Mouse (Mus musculus) mature B cell (primary cell): Measurements from ENCODE around the gene Bicd2.
"Not testable (repeated sequence)": the region's sequence is repeated elsewhere in the genome, so short reads cannot be mapped to it uniquely, and the experiment has no call there.

Experiments used
- in situ Hi-C: fragments of 300-500 bp; cut with MboI; formaldehyde crosslinking; loops from 2 replicates; pipeline ENCODE4 v1.14.3; 2019

Gene Bicd2

GRCm38 (mm10) chr13:49360906-49361406, 19.6 kb downstream of the Bicd2 start:
- in situ Hi-C loops, result no loop called here

DNA sequence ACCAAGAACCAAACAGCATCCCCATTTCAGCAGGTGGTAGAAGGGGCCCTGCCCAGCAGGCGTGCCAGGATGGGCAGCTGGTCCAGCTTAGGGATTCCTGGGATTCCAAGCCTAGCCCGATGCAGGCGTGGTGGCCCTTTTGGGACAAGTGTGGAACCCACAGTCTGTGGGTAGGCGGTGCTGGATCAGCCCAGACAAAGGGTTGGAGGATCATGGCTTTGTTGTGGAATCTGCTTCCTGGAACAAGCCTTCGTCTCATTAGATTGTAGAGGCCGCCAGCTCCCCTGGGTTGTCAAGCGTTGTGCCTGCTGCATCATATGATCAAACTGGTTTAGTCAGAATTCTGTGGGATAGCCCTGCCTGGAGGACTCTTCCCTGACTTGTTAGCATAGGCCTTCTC, 21.0 kb downstream of the Bicd2 start:
- in situ Hi-C loops, result no loop called here

- in situ Hi-C loops, result no loop called here
Measured at GRCm38 (mm10) chr13:49362804-49363203, 21.4 kb downstream of the Bicd2 start.

DNA sequence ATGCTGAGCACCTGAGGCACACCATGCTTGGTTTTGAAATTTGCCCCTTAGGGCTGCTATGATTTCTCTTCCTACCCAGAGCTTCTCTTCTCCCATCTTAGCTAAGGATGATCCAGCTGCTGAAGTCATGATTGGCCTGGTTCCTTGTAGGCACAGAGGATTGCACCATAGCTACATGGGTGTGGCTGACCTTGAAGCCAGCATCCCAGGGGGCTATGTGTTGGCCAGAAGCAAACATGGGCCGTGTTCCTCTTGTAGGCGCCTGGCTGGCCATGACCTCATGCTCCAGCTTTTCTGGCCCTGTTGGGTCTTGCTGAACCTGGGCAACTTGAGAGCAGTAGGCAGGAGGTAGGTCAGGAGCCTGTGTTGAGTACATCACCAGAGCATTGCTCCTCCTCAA, 23.3 kb downstream of the Bicd2 start:
- in situ Hi-C loops, result no loop called here

GRCm38 (mm10) chr13:49367657-49368440, 26.5 kb downstream of the Bicd2 start:
- in situ Hi-C loops, result no loop called here

DNA sequence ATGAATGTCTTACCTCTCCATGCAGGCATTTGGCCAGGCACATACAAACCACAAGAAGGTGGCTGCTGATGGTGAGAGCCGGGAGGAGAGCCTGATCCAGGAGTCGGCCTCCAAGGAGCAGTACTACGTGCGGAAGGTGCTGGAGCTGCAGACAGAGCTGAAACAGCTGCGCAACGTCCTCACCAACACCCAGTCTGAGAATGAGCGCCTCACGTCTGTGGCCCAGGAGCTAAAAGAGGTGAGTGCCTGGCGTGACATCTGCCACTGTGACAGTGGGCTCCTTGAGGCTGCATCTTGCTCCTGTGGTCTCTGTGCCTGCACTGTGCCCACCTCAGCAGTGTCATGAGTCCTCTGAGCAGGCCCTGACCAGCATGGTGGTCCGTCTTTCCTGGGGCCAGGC, 28.0 kb downstream of the Bicd2 start:
- in situ Hi-C loops, result no loop called here

GRCm38 (mm10) chr13:49370216-49370615, 28.8 kb downstream of the Bicd2 start:
- in situ Hi-C loops, result not testable (repeated sequence)

DNA sequence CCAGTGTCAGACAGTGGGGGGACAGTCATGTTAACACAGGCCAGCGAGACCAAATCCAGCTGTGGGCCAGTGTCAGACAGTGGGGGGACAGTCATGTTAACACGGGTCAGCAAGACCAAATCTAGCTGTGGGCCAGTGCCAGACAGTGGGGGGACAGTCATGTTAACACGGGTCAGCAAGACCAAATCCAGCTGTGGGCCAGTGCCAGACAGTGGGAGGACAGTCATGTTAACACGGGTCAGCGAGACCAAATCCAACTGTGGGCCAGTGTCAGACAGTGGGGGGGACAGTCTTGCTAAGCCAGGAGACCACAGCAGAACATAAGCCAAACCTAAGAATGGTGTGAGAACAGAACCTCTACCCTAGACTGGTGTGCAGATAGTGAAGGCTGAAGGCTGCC, 29.5 kb downstream of the Bicd2 start:
- in situ Hi-C loops, result not testable (repeated sequence)

GRCm38 (mm10) chr13:49371428-49371899, 30.1 kb downstream of the Bicd2 start:
- in situ Hi-C loops, result no loop called here

DNA sequence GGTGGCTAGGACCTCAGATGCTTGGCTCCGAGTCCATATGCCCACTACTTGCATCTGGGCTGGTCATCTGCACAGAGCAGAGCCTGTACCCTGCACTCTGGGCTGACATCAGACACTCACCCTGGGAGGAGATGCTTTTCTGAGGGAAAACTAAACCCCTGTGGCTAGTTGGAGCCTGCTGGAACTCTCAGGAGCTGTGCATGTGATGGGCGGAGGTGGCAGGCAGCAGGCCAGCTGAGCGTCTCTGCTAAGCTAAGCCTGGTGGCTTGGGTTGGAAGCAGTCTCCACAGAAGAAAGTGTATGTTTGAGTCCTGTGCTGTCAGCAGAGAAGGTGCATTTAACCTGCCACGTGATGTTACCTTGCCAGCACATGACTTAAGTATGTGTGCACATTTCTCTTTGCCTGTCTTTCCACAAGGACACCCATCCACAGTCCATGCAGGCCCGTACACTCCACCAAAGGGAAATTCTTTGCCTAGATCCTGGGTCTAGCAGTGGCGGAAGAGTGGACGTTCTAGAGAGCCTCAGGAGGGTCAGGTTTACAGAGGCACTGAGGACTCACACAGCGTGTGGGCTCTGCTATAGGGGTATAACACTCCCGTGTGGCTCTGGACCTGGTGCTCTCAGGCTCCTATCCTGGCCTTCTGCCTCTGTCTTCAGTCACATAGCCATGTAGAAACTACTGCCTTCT, 31.1 kb downstream of the Bicd2 start:
- in situ Hi-C loops, result no loop called here

- in situ Hi-C loops, result no loop called here
Measured at GRCm38 (mm10) chr13:49374304-49374703, 32.9 kb downstream of the Bicd2 start.

GRCm38 (mm10) chr13:49374730-49375129, 33.3 kb downstream of the Bicd2 start:
- in situ Hi-C loops, result no loop called here

DNA sequence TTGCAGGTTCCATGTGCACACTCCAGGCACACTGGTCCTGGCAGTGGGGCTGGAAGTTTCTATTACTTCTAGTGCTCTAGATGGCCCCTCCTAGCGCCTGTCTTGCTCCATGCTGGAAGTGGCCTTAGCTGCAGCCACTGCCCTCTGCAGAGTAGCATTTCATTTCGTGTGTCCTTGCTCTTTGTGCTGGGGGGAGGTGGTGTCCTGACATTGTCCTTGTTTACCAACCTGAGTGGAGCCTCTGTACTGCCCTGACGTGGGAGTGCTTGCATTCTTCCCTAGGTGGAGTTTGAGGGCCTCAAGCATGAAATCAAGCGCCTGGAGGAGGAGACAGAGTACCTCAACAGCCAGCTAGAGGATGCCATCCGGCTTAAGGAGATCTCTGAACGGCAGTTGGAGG, 36.2 kb downstream of the Bicd2 start:
- in situ Hi-C loops, result no loop called here

DNA sequence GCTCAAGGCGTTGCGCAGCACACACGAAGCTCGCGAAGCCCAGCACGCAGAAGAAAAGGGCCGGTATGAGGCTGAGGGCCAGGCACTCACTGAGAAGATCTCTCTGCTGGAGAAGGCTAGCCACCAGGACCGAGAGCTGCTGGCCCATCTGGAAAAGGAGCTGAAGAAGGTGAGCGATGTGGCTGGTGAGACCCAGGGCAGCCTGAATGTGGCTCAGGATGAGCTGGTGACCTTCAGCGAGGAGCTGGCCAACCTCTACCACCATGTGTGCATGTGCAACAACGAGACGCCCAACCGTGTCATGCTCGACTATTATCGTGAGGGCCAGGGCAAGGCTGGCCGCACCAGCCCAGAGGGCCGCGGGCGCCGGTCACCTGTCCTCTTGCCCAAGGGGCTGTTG, 37.9 kb downstream of the Bicd2 start:
- in situ Hi-C loops, result no loop called here

- in situ Hi-C loops, result no loop called here
Measured at GRCm38 (mm10) chr13:49381230-49381629, 39.8 kb downstream of the Bicd2 start.

- in situ Hi-C loops, result no loop called here
Measured at GRCm38 (mm10) chr13:49382997-49383396, 41.6 kb downstream of the Bicd2 start.

DNA sequence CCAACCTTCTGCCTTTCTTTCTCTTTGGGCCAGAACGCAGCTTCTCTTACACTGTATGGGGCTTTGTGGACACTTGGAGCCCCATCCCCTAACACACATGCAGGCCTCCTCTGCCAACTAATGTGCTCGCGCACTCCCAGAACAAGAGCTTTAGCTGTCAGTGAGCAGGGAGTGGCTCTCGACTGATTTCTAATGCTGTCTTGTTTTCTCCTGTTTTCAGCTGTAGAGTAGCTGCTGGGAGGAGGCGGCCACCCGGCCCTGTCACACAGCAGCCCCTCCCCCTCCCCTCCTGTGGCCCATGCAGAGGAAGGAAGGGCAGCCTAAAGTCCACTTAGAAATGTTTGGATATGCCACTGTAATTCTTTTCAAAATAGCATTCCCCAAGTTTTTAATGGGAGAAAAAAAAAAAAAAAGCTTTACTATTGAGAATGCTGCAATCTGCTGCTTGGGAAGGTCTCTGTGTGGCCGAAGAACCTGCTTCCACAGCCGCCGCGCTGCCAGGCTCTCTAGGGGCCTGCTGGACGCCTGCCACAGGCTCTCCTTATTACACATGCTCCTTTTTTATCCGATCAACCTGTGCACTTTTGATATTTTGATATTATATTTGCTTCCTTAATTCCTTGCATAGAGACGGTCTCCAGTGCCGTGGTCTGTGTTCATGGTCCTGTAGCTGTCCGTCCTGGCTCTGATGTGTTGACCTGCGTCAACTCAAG, 43.5 kb downstream of the Bicd2 start:
- in situ Hi-C loops, result no loop called here

DNA sequence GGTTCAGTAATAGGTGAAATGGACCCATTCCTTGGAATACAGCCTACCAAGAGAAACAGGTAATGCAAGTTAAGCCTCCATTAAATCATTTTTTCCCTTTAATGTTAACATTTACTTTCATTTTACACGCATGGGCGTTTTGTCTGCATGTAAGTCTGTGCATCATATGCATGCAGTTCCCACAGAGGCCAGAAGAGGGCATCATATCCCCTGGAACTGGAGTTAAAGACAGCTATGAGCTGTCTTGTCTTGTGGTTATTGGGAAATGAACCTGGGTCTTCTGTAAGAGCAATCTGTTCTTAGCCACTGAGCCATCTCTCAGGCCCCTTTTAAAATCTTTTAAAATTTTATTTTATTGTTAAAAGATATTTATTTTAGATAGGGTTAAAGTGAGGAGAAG, 50.0 kb downstream of the Bicd2 start:
- in situ Hi-C loops, result no loop called here

- in situ Hi-C loops, result no loop called here
Measured at GRCm38 (mm10) chr13:49393579-49393978, 52.2 kb downstream of the Bicd2 start.

DNA sequence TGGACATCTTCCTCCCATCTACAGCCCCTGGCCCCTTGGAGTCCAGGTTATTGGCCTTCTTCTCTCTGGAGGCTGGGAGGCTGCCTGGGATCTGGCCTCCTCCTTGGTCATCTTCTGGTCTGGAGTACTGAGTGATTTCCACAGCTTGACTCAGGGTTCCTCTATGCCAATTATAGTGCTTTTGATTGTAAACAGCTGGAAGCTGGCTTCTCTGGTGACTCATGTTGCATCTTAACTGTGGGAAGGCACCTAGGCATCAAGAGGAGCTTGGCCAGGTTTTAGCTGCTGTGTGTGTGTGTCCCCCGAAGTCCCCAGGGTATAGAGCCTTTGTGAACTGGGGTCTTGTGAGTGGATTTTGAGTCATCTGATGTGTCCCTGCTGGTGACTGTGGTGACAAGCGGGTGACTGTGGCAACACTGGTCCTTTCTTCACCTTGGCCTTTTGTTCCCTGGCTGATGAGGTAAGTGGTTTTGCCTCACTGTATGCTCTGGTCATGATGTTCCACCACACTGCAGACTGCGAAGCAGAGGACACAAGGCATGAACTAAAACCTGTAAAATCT, 53.6 kb downstream of the Bicd2 start:
- in situ Hi-C loops, result no loop called here

- in situ Hi-C loops, result no loop called here
Measured at GRCm38 (mm10) chr13:49396798-49397197, 55.4 kb downstream of the Bicd2 start.

DNA sequence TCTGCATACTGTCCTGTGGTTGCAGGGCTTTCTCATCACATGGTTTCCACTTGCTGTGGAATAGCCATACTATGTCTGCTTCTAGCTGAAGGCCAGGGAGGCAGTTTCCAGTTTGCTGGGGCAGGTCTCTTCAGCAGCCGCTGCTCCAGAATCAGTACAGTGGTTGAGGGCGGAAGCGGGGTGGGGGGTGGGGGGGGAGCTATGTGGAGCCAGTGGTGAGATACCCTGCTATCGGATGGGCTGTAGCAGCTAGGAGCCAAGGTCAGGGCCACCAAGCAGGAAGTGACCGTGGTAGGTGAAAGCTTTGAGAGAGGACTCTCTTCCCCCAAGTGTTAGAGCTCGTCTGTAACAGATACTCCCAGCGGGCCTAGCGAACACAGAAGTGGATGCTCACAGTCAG, 56.8 kb downstream of the Bicd2 start:
- in situ Hi-C loops, result no loop called here
